Mouse (Mus musculus) fibroblast of lung, adult 2 months (primary cell): ENCODE results near the gene Dkkl1.
A peak's percentile ranks its signal among the peaks of the same experiment; 100 is the strongest.

Experiments
- DNase-seq: peaks from one replicate; pipeline ENCODE4 v3.0.0-alpha.2; 2011; ENCODE audit warnings: low read depth

Gene Dkkl1

DNA sequence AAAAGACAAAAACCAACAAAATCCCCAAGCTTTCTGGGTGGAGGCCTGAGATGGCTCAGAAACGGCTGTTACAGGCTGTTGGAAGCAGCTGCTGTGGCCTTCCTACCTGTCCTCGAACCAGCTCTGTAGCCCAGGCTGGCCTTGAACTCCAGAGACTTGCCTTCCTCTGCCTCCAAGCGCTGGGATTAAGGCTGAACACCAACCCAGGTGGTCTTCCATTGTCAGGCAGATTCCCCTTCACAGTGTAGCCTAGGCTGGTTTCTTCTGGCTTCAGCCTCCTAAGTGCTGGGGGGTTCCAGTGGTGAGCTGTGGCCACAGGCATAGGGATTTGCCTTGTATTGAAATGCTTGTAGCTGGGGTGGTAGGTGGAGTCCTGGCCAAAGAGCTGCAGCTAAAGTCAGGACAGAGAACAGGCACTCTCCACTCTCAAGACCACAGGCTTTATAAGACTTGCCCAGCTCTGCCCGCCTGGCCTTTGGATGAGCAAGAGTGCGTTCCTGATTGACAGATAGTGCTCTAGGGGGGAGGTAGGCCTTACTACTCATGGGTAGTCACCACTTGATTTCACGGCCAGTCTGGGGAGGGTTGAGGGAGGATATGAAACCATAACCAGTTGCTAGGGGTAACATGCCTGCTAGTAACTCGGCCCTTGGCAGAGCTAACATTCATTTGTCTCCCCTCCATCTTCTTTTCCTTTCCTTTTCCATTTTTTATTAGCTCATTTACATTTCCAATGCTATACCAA is 17.7 kb upstream of the Dkkl1 start:
- no peak for DNase-seq

DNA sequence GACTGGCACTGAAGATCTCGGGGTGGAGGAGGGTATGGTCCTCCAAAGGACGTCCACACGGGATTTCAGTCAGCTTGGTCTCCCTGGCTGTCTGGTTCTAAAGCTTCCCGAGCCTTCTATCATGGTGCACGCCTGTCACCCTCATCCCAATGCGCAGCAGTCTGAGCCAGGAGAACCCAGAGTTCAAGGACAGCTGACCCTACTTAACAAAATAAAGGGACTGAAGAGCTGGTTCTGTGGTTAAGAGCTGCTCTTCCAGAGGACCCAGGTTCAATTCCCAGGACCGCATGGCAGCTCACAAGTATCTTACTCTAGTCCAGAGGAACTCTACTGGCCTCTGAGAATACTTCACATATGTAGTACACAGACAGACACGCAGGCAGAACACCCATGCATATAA is 17.1 kb upstream of the Dkkl1 start:
- DNase-seq = no peak

DNA sequence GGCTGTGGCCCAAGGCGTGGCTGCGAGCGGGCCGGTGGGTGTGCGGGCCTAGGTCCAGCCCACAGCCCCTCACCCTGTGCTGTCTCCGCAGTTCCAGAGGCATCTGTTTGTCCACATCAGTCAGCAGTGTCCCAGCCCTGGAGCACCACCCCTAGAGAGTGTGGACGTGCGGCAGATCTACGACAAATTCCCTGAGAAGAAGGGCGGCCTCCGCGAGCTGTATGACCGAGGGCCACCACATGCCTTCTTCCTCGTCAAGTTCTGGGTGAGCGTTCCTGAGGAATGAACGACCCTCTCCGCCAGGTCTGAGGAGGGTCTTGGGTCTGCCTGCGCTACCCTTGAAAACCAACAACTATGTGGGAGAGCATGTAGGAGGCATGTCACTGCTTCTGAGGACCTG is 16.6 kb upstream of the Dkkl1 start:
- DNase-seq = no peak

DNA sequence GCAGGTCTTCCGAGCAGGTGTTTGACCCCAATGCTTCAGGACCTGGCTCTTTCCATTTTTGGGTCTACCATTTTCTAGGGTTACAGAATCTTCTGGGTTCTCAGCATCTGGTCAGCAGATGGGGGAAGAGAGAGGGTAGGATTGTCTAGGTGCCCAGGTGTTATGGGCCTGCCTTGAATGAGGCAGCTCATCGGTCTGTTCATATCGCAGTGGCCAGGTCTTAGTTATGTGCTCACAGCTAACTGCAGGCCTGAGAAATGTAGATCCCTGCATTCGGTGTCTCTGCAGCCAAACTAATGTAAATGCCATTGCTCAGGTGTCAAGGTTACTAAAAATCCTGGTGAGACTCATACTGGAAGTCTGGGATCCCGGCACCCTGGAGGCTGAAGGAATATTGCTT is 14.5 kb upstream of the Dkkl1 start:
- DNase-seq = no peak

DNA sequence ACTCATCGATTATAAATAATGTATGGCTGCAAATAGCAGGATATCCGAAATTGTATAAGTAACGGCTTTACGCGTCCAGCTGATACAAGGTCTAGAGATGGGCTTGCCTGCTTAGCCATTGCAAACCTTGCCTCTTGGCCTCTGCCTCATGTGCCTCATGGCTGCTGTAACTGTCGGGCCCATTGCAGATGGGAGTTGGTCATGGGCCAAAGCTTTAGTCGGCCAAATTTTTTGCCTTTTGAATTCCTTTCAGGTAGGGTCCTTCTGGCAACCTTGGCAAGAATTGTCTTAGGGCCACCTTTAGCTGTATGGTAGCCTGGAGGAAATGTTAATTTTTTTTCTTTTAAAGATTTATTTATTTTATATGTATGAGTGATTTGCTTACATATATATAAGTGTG is 12.9 kb upstream of the Dkkl1 start:
- no peak for DNase-seq

DNA sequence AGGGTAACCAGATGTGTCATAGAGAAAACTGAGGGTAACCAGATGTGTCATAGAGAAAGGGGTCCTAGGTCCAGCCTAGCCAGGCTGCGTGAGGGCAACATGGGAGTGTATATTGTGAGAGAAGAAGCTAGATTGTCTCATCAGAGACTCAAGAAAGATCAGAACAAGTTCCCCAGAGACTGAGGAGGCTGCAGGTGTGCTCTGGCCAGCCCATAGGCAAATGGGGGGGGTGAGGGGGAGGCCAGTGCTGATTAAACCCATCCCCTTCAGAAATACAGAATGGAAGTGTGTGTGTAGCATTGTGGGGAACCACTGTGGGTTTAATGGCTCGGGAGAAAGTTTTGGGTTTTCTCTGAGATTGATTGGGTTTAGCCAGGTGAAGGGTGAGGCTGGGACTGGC is 9.7 kb upstream of the Dkkl1 start:
- DNase-seq = no peak

DNA sequence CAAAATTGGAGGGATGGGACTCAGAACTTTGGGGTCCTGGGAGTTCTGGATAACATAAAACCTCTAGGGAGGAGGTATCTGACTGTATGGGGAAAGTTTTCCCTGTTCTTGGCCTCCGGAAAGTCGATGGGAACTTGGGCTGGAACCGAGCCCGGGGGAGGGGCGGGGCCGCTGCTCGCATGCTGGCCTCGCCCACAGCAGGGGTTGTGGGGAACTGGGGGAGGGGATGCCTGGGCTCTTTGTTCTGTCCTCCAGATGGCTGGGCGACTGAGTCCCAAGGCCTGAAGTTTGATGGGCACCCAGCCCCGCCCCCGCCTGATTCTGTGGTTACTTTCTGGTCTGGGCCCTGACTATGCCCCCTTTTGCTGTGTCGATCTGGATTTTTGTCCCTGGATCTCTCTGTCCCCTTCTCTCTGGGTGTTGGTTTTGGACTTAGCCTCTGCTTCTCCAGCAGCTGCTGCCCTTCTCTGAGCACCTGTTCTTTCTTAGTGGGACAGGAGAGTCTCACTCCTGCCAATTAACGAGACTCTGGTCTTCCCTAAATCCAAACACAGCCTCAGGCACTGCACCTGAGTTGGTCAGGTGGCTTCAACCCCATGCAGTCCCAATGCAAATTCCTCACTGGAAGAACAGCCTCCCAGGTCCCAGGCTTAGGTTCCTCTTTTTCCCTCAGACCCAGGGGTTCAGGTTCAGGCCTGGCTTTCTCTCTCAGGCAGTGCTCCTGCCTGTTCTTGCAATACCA is 4.7 kb upstream of the Dkkl1 start:
- DNase-seq = peak; percentile 24

DNA sequence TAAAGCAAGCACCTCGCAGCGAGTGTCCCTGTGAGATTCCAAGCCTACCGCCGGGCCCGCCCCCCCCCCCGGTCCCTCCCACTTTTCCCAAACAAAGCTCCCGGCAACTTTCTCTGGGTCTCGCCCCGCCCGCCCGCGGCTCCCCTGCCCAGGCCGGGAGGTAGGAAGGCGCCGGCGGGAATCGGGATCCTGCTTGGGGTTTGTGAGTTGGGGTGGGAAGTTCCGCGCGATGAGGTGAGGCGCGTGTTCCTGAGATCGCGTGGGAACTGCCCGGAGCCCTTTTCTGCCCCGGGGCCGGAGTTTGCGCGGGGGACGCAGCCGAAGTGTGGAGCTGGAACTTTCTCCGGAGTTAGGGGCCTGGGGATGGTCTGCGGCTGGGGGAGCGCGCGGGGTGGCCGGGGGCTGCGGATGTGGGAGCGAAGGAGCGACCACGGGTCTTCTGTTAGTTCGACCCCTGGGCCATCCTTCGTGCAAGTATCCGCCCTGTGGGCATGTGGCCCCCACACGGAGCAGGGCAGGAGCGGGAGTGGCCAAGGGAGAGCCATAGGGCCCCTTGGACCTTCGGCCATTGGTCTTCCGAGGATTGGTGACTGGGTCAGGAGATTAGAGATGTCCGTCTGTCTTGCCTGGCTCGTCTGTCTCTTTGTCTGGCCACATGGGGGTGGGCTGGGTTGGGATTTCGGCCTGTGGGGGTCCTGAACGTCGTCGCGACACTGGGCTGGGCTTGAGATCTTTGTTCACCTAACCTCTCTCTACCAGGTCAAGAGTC is 3.9 kb upstream of the Dkkl1 start, which contains the start of gene Tead2:
Gene Tead2 (plus strand): TSS at position 81 of the 769 bp plus-strand sequence.
- DNase-seq = no peak

DNA sequence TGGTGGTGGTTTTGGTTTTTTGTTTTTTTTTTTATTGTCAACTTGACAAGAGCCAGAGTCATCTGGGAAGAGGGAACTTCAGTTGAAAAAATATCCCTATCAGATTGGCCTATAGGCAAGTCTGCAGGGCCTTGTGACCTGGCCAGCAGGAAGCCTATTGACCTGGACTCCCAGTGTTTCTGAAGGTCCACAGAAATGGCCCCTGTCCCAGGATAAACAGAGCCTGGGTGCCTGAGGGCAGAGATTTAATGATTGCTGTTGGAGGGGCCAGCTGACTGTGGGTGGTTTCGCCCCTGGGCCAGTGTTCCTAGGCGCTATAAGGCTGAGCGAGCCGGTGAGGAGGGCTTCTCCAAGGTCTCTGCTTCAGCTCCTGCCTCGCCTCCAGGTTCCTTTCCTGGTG is 1.8 kb upstream of the Dkkl1 start:
- no peak for DNase-seq

DNA sequence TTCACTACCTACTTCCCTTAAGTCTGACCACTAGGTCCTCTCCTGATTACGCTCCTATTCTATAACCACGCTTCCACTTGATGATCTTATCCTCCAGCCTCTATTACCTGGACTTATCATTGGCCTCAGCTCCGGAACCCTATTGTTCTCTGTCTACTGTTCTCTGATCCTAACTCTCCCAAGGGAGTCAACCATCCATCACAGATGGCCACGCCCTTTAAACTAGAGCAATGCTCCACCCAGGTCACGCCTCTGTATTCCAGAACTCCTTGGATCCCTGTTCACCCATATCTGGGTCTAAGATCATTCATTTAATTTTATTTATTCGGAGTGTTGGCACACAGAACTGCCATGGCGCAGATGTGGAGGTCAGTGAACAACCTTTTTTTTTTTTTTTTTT is 409 bp upstream of the Dkkl1 start:
- DNase-seq = no peak

DNA sequence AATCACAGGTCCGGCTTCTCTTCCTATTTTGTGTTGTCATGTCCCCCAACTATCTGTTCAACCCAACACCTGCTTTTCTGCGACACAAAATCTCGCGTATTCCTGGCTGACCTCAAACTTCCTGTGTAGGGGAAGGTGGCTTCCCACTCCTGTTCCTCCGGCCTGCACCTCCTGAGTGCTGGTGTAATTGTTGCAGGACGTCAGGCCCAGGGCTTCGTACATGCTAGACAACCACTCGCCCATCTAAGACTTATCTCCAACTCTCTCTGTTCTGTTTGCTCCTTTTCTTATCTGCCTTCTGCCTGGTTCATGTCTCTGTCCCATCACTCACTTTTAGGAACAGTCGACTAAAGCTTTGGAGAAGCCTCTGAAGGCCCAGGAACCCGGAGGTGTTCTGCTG is 877 bp downstream of the Dkkl1 start:
- no peak for DNase-seq

DNA sequence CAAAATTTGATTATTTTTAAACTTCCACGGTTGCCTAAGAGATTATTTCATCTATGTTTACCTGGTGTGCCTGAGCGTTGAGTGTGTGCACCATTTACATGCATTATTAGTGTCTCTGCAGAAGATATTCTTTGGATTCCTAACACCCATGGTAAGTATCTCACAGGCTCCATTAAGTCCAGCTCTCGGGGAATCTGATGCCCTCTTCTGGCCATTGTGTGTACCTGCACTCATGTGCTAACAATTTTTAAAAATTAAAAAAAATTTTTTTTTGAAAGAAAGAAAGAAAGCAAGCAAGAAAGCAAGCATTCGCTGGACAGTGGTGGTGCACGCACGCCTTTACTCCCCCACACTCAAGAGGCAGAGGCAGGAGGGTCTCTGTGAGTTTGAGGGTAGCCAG is 3.7 kb downstream of the Dkkl1 start:
- DNase-seq = no peak

DNA sequence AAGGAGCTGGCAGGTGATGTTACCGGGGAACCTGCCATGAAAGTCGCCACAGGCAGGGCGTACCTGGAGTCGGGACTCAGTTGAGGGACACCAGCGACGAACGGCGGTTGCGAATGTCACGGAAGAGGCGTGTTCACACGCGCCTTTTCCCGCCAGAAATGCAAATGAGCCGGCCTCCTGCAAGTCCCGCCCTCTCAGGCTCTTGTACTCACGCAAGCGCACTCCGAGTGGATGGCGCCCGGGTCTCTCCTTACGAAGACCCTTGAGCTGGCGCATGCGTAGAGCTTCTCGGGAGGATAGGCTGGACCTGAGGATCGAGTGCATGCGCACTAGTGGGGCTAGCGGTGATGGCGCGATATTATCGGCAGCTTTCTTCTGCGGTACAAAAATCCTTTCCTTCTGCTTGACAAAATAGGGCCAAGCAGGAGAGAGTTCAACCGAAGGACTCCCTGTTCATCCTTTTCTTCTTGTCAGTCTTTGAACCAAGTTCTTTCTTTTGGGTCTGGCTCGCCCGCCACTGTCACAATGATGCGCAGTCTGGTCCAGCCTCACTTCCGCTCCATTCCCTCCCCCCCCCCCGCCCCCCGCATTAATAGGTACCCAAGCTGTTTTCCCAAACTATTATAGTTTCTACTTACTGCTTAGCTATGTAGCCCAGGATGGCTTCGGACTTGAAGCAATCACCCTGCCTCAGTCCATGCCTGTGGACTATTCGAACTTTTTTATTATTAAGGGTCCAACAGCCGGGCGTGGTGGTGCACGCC is 7.4 kb downstream of the Dkkl1 start, which contains the start of gene Ccdc155:
Gene Ccdc155 (minus strand): TSS at position 513 of the 764 bp plus-strand sequence.
- DNase-seq = peak; percentile 46

DNA sequence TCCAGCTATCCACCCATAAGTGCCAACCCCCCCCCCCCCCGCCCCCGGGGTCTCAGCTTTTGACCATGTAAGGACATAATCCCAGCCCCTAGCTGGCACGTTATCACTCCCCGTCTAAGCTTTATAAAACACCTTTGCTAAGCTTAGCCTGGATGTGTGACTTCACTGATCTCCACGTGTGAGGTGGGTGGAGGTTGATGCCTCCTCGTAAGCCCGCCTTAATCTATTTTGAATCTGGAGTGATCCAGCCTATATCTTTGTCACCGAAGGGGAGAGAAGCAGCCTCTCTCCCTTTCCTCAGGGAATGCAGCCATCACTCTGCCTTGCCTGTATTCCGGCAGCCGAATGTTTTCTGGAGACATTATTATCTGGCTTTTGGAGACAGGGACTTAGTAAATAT is 9.3 kb downstream of the Dkkl1 start:
- no peak for DNase-seq

DNA sequence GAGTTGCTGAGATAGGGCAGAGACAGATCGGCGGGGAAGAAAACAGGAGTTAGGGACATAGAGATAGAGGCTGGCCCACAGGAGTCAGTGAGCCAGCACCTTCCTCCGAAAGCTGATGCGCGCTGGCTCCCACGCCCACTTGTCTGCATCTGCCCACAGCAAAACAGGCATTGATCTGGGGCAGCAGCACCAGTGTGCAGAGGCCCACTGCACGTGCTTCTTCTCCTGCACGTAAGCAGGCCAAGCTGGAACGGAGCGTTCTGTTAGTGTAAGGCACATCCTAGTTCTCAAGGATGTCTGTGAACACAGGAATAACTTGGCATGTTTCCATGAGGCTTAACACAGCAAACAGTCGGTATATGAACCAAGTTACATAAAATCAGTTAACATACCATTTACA is 13.0 kb downstream of the Dkkl1 start:
- no peak for DNase-seq

DNA sequence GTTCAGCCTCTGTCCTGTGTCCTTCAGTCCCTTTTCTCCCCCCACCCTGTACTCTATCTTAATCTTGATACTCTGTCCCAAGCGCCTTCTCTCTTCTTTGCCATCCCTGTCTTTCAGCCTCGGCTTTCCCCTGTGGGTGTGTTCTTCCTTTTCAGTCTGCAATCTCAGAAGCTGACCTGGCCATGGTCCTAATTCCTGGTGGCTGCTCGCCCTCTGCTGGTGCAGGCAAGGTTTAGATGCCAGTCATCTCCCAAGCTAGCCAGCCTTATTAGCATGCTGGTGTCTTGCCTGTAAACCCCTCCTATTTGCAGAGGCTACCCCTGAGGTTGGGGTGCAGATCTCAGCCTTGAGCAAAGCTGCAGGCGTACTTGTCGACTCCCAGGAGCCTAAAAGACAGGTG is 13.5 kb downstream of the Dkkl1 start:
- peak; percentile 61 for DNase-seq

DNA sequence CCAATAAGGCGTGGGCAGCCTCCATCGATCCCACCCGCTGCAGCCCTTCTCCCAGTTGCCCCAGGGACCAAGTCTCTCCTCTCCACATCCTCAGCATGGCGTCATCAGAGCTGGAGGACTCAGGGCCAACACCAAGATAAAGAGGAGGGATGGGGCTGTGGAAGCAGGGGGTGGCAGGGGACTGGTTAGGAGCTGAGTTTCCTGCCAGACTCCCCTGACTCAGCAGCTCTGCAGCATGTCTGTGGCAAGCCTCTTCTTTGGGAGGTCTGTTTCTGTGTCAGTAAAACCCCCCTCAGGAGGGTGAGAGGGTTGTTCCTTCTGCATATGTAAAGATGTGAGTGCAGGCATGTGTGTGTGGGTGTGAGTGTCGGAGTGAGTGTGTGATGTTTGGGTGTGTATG is 15.0 kb downstream of the Dkkl1 start:
- no peak for DNase-seq

DNA sequence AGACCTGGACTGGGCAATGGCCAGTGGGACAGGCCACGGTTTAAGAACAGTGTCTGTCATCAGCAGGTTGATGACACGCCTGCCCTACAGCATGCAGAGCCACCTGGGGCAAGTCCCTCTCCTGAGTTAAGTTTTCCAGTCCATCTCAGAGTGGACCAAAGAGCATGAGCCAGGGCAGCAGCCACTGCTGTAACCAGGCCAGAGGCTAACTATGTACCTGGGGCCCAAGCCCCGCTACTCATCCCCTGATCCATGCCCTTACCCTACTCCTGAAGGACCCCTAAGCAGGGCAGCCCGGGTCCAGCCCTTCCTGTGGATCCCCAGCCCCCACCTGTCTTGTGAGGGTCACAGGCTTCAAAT is 15.8 kb downstream of the Dkkl1 start:
- DNase-seq = no peak

DNA sequence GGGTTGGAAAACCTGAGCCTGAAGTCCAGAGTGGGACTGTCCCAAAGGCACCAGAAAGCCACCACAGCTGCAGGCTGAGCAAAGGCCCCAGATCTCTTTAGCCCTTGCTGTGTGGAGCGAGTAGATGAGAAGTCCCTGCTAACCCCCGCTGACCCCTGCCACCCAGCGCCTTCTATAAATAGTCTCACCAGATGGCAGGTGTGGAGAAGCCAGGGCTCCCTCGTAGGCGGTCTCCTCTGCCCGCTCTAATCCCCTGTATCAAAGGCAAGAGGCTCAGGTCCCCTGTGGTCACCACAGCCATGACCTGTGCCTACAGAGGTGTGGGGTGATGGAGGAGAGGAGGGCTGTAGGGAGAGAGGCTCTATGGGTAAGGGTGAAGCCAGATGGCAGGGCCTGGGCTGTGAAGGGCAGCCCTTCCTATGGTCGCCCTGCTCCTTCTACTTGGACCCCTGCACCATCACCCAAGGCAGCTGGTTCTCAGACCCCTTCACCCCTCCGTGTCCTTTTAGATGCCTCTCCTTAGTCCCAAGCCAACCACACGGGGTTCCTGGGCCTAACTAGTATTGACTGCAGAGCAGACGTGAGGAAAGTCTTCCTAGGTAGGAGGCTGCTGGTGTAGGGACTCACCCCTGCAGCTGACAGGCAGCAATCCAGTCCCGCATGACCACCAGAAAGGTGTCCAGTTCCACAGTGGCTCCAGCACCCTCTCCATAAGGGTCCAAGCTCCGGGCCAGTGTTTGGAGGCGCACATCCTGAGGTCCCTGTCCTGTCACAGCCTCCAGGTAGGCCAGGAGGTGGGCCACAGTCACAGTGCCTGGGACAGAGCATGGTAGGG is 16.4 kb downstream of the Dkkl1 start:
- DNase-seq = no peak

DNA sequence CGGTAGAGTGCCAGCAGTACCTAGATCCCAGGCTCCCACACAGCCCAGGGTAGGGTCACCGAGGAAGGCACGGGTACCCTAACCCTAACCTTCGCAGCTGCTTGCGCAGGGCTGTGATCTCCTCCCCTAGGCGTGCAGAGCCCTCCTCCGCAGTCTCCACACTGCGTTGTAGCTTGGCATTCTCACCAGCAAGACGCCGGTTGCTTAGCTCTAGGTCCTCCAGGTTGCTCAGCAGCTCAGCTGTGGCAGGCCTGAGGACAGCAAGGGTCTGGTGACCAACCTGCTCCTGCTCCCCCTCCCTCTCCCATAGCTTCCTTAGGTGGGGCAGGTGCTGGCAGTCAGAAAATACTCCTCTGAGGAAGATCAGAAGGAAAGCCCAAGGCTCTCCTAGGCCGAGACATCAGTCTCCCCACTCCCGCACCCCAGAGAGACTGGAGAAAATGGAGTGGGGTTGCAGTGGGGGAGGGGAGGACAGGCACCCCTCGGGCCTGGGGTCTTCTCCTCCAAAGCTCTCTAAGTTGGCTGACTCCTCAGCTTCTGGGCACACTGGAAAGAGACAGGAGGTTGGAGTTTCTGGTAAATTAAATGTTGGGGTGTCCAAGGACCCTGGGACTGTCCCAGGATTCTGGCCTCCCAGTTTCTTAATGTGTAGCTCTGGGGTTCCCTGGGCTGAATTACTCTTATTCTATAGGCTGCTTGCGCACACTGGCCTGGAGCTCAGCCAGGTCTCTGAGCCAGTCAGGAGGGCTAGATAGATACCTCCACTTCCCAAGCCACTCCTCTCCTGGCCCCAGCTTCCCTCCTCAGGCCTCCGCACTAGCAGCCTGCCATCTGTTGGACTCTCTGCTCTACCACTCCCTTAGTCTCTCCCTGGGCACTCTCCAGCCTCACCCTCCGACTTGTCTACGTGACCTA is 17.8 kb downstream of the Dkkl1 start:
- DNase-seq = no peak
